In the genomic region with DNA sequence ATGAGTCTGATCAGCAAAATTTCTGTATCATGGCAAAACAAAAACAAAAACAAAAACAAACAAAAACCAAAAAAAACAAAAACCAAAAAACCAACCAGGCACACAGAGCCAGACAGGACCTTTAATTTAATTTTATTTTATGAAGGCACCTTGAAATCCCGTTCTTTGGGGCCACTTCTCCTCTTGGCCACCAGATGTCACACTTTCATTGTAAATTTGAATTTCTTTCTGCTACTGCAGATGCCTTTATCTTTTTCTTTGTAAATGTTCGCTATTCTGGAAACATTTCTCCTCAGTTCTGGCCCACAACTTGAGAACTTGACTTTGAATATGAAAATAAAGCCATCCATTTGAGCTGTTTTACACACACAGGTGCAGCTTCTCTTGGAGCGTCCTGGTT, we compare ENCODE assay signal across 9 mouse cellular contexts.
DNase-seq lines count a peak whose midpoint lies in the region; ATAC-seq and TF ChIP-seq lines count a peak whose summit lies in the region.
"Had no signal": no experiment of that assay in that cellular context is flagged by ENCODE, and none has a peak within 500 bp of the region (broad histone marks: within the 10 kb centered on the region; RNA-seq: fewer than 3 reads in every experiment).

No protein-coding gene starts in this region.

- H3K4me3 ChIP-seq in liver, embryonic 14.5 days (ENCODE audit: insufficient read depth in 1 of 2, low read depth in 2 of 2, low read length in 2 of 2) = no peak overlapping the region
- no peak overlapping the region for H3K4me3 ChIP-seq in cortical plate, adult 2 months (ENCODE audit: insufficient read depth, low read length)
- H3K4me3 ChIP-seq in limb, embryonic 14.5 days (replicated peaks; ENCODE audit: low read length) = no peak overlapping the region
- H3K4me3 ChIP-seq: heart, embryonic 13.5 days had no signal

- H3K36me3 ChIP-seq in liver, embryonic 14.5 days (replicated peaks; ENCODE audit: control insufficient read depth, insufficient read depth, low read depth) = no peaks in the 10 kb centered on the region
- no peaks in the 10 kb centered on the region for H3K36me3 ChIP-seq in limb, embryonic 14.5 days (ENCODE audit: control insufficient read depth, insufficient read depth, low read length)
- H3K36me3 ChIP-seq: heart, embryonic 13.5 days had no signal

- WGBS in liver, embryonic 14.5 days (ENCODE audit: insufficient replicate concordance) = 18% methylated on average over 3 of the region's 3 CpGs
- WGBS in limb, embryonic 14.5 days = 17% methylated on average over 3 of the region's 3 CpGs

- H3K9me3 ChIP-seq in liver, embryonic 14.5 days (ENCODE audit: control insufficient read depth, low read length) = no peaks in the 10 kb centered on the region
- H3K9me3 ChIP-seq in limb, embryonic 14.5 days (ENCODE audit: control insufficient read depth, low read length) = no peaks in the 10 kb centered on the region
- H3K9me3 ChIP-seq: heart, embryonic 13.5 days had no signal

- peak; percentile 47 to 65 for DNase-seq in cerebellum, postnatal 10 days
- no peak for DNase-seq in cerebellum, adult 11 months
- peak in 1 of 3 experiments; percentile 4 for DNase-seq in liver, embryonic 14.5 days (ENCODE audit: low read depth in 3 of 3, low spot score in 3 of 3)
- no peak for DNase-seq in liver
- DNase-seq in limb, embryonic 14.5 days (ENCODE audit: low spot score) = peak; percentile 73
- no peak for DNase-seq in yolk sac, embryonic 10.5 days (ENCODE audit: low spot score)
- DNase-seq in thymus, postnatal 10 days (ENCODE audit: low spot score in 2 of 2) = no peak

- no peak overlapping the region for H3K4me2 ChIP-seq in liver, embryonic 14.5 days (ENCODE audit: low read depth)
- H3K4me2 ChIP-seq in limb, embryonic 14.5 days (replicated peaks; ENCODE audit: low read depth, low read length, severe bottlenecking) = no peak overlapping the region
- H3K4me2 ChIP-seq: heart, embryonic 13.5 days had no signal

- H3K9ac ChIP-seq in liver, embryonic 14.5 days (replicated peaks) = no peak overlapping the region
- no peak overlapping the region for H3K9ac ChIP-seq in limb, embryonic 14.5 days (ENCODE audit: low read depth, low read length, severe bottlenecking)
- H3K9ac ChIP-seq: heart, embryonic 13.5 days had no signal

- no peak for TF ChIP-seq POLR2A in cortical plate, adult 2 months (IDR thresholded peaks at IDR 0.05; ENCODE audit: extremely low read depth, insufficient read depth, low read length)
- no peak for TF ChIP-seq POLR2A in limb, embryonic 14.5 days (IDR thresholded peaks at IDR 0.05; ENCODE audit: borderline replicate concordance, extremely low read depth, insufficient read depth, insufficient read length)

- no peak for TF ChIP-seq EP300 in liver, embryonic 14.5 days (IDR thresholded peaks at IDR 0.05; ENCODE audit: low read depth)

- peak; percentile 41; the same call in 1 of the 2 replicates for TF ChIP-seq CTCF in liver, embryonic 14.5 days (IDR thresholded peaks at IDR 0.05; ENCODE audit: low read depth)
- peak; percentile 56; the same call in 1 of the 2 replicates for TF ChIP-seq CTCF in cortical plate, adult 2 months (IDR thresholded peaks at IDR 0.05; ENCODE audit: extremely low read depth, insufficient read depth, low read length)

- no peaks in the 10 kb centered on the region for H3K4me1 ChIP-seq in liver, embryonic 14.5 days (replicated peaks; ENCODE audit: control insufficient read depth in 2 of 2, insufficient read depth in 2 of 2, low read length in 1 of 2)
- no peaks in the 10 kb centered on the region for H3K4me1 ChIP-seq in cortical plate, adult 2 months (ENCODE audit: control insufficient read depth, insufficient read depth, low read length)
- H3K4me1 ChIP-seq in limb, embryonic 14.5 days (ENCODE audit: control insufficient read depth, insufficient read depth, low read length) = no peaks in the 10 kb centered on the region

- peaks cover 6% of the 10 kb centered on the region for H3K27me3 ChIP-seq in liver, embryonic 14.5 days (ENCODE audit: control insufficient read depth, insufficient read depth, low read length)
- H3K27me3 ChIP-seq in limb, embryonic 14.5 days (ENCODE audit: control insufficient read depth, insufficient read depth, low read length) = peaks cover 14% of the 10 kb centered on the region; the same call in 1 of the 2 replicates
- H3K27me3 ChIP-seq: heart, embryonic 13.5 days had no signal

- ATAC-seq in liver, embryonic 14.5 days (ENCODE audit: insufficient read depth) = no peak
- no peak for ATAC-seq in limb, embryonic 14.5 days (ENCODE audit: low FRiP score, low read depth)

- H3K27ac ChIP-seq in liver, embryonic 14.5 days = no peak overlapping the region
- H3K27ac ChIP-seq in cortical plate, adult 2 months (ENCODE audit: insufficient read depth, low read length) = no peak overlapping the region
- H3K27ac ChIP-seq in limb, embryonic 14.5 days (replicated peaks; ENCODE audit: low read depth, low read length) = no peak overlapping the region
- H3K27ac ChIP-seq: heart, embryonic 13.5 days had no signal

Comparison
In these comparisons a context has a peak if more than half of its experiments do, and no peak if none do; other contexts are left out.
1. DNase-seq: peak in cerebellum, postnatal 10 days (2 of 2) and limb, embryonic 14.5 days (single experiment); none in cerebellum, adult 11 months (single experiment), liver (single experiment), yolk sac, embryonic 10.5 days (single experiment) and thymus, postnatal 10 days (0 of 2).